Mouse (Mus musculus): ENCODE measurements around the gene Ror1. TPM values are rescaled to one million over a fixed set of nuclear protein-coding genes. Genes with fewer than 3 reads are reported as not detected.

Gene Ror1
- total and polyA plus RNA-seq, 2 experiments from 2014 or later: 0.73 to 2.8 TPM

GRCm38 (mm10) chr4:100231906-100232305, 136.3 kb downstream of the Ror1 start:
- H3K4me2 ChIP-seq (ENCODE audit: low read depth, low read length, poor library complexity, severe bottlenecking): no peak overlapping the region
- no peaks in the 10 kb centered on the region for H3K9me3 ChIP-seq (ENCODE audit: low read length)
- no peak overlapping the region for H3K27ac ChIP-seq (ENCODE audit: low read depth, low read length)
- H3K4me1 ChIP-seq (ENCODE audit: insufficient read depth, low read length): no peaks in the 10 kb centered on the region
- H3K36me3 ChIP-seq (ENCODE audit: insufficient read depth, low read length): no peaks in the 10 kb centered on the region
- DNase-seq (ENCODE audit: low spot score): no peak
- WGBS: 95% methylated on average over 3 of the region's 3 CpGs
- H3K9ac ChIP-seq (replicated peaks; ENCODE audit: low read length, poor library complexity, severe bottlenecking): no peak overlapping the region
- H3K4me3 ChIP-seq (ENCODE audit: low read depth, low read length): no peak overlapping the region
- TF ChIP-seq CTCF (IDR thresholded peaks at IDR 0.05): no peak
- ATAC-seq (ENCODE audit: low FRiP score): no peak
- H3K27me3 ChIP-seq (ENCODE audit: insufficient read depth, low read length): no peaks in the 10 kb centered on the region

GRCm38 (mm10) chr4:100232541-100232940, 136.9 kb downstream of the Ror1 start:
- no peak for ATAC-seq (ENCODE audit: low FRiP score)
- Histone ChIP-seq H3K4me3 (ENCODE audit: low read depth, low read length) (no peak overlapping the region), H3K4me1 (ENCODE audit: insufficient read depth, low read length) (no peaks in the 10 kb centered on the region), H3K9ac (replicated peaks; ENCODE audit: low read length, poor library complexity, severe bottlenecking) (no peak overlapping the region), H3K9me3 (ENCODE audit: low read length) (no peaks in the 10 kb centered on the region), H3K4me2 (ENCODE audit: low read depth, low read length, poor library complexity, severe bottlenecking) (no peak overlapping the region), H3K36me3 (ENCODE audit: insufficient read depth, low read length) (no peaks in the 10 kb centered on the region), H3K27ac (ENCODE audit: low read depth, low read length) (no peak overlapping the region), H3K27me3 (ENCODE audit: insufficient read depth, low read length) (no peaks in the 10 kb centered on the region)
- TF ChIP-seq CTCF (IDR thresholded peaks at IDR 0.05): no peak
- no peak for DNase-seq (ENCODE audit: low spot score)
- WGBS: 94% methylated on average over 7 of the region's 7 CpGs

GRCm38 (mm10) chr4:100233770-100234169, 138.2 kb downstream of the Ror1 start:
- H3K27me3 ChIP-seq (ENCODE audit: insufficient read depth, low read length): no peaks in the 10 kb centered on the region
- H3K4me2 ChIP-seq (ENCODE audit: low read depth, low read length, poor library complexity, severe bottlenecking): no peak overlapping the region
- DNase-seq (ENCODE audit: low spot score) (no peak), ATAC-seq (ENCODE audit: low FRiP score) (no peak)
- H3K4me3 ChIP-seq (ENCODE audit: low read depth, low read length): no peak overlapping the region
- no peaks in the 10 kb centered on the region for H3K4me1 ChIP-seq (ENCODE audit: insufficient read depth, low read length)
- no peaks in the 10 kb centered on the region for H3K36me3 ChIP-seq (ENCODE audit: insufficient read depth, low read length)
- no peak overlapping the region for H3K9ac ChIP-seq (replicated peaks; ENCODE audit: low read length, poor library complexity, severe bottlenecking)
- H3K9me3 ChIP-seq (ENCODE audit: low read length): no peaks in the 10 kb centered on the region
- whole genome bisulfite sequencing: 92% methylated on average over 10 of the region's 10 CpGs
- no peak for TF ChIP-seq CTCF (IDR thresholded peaks at IDR 0.05)
- H3K27ac ChIP-seq (ENCODE audit: low read depth, low read length): no peak overlapping the region

GRCm38 (mm10) chr4:100236339-100236738, 140.7 kb downstream of the Ror1 start:
- 86% methylated on average over 3 of the region's 3 CpGs for WGBS
- H3K36me3 ChIP-seq (ENCODE audit: insufficient read depth, low read length): no peaks in the 10 kb centered on the region
- H3K9me3 ChIP-seq (ENCODE audit: low read length): no peaks in the 10 kb centered on the region
- no peaks in the 10 kb centered on the region for H3K27me3 ChIP-seq (ENCODE audit: insufficient read depth, low read length)
- no peak overlapping the region for H3K4me2 ChIP-seq (ENCODE audit: low read depth, low read length, poor library complexity, severe bottlenecking)
- ATAC-seq (ENCODE audit: low FRiP score) (no peak), DNase-seq (ENCODE audit: low spot score) (no peak)
- no peak overlapping the region for H3K9ac ChIP-seq (replicated peaks; ENCODE audit: low read length, poor library complexity, severe bottlenecking)
- no peaks in the 10 kb centered on the region for H3K4me1 ChIP-seq (ENCODE audit: insufficient read depth, low read length)
- no peak for TF ChIP-seq CTCF (IDR thresholded peaks at IDR 0.05)
- H3K4me3 ChIP-seq (ENCODE audit: low read depth, low read length): no peak overlapping the region
- no peak overlapping the region for H3K27ac ChIP-seq (ENCODE audit: low read depth, low read length)

GRCm38 (mm10) chr4:100242061-100242756, 146.6 kb downstream of the Ror1 start:
- 79% methylated on average over 6 of the region's 6 CpGs for WGBS
- no peaks in the 10 kb centered on the region for H3K36me3 ChIP-seq (ENCODE audit: insufficient read depth, low read length)
- no peak overlapping the region for H3K9ac ChIP-seq (replicated peaks; ENCODE audit: low read length, poor library complexity, severe bottlenecking)
- no peaks in the 10 kb centered on the region for H3K27me3 ChIP-seq (ENCODE audit: insufficient read depth, low read length)
- no peak overlapping the region for H3K4me3 ChIP-seq (ENCODE audit: low read depth, low read length)
- ATAC-seq (ENCODE audit: low FRiP score) (no peak), DNase-seq (ENCODE audit: low spot score) (no peak)
- no peak for TF ChIP-seq CTCF (IDR thresholded peaks at IDR 0.05)
- no peak overlapping the region for H3K27ac ChIP-seq (ENCODE audit: low read depth, low read length)
- H3K9me3 ChIP-seq (ENCODE audit: low read length): no peaks in the 10 kb centered on the region
- no peaks in the 10 kb centered on the region for H3K4me1 ChIP-seq (ENCODE audit: insufficient read depth, low read length)
- H3K4me2 ChIP-seq (ENCODE audit: low read depth, low read length, poor library complexity, severe bottlenecking): no peak overlapping the region

GRCm38 (mm10) chr4:100244250-100244649, 148.7 kb downstream of the Ror1 start:
- no peaks in the 10 kb centered on the region for H3K27me3 ChIP-seq (ENCODE audit: insufficient read depth, low read length)
- ATAC-seq (ENCODE audit: low FRiP score): no peak
- no peak overlapping the region for H3K4me2 ChIP-seq (ENCODE audit: low read depth, low read length, poor library complexity, severe bottlenecking)
- no peak overlapping the region for H3K4me3 ChIP-seq (ENCODE audit: low read depth, low read length)
- 80% methylated on average over 8 of the region's 8 CpGs for WGBS
- no peak for DNase-seq (ENCODE audit: low spot score)
- H3K4me1 ChIP-seq (ENCODE audit: insufficient read depth, low read length): no peaks in the 10 kb centered on the region
- no peaks in the 10 kb centered on the region for H3K9me3 ChIP-seq (ENCODE audit: low read length)
- H3K9ac ChIP-seq (replicated peaks; ENCODE audit: low read length, poor library complexity, severe bottlenecking): no peak overlapping the region
- no peaks in the 10 kb centered on the region for H3K36me3 ChIP-seq (ENCODE audit: insufficient read depth, low read length)
- no peak for TF ChIP-seq CTCF (IDR thresholded peaks at IDR 0.05)
- H3K27ac ChIP-seq (ENCODE audit: low read depth, low read length): no peak overlapping the region
